Mouse (Mus musculus): ENCODE measurements around the gene Flt3.

GRCm38 (mm10) chr5:147300001-147300363 lies 100.3 kb downstream of the Flt3 start:
- TF ChIP-seq CTCF (IDR thresholded peaks at IDR 0.05; ENCODE audit: extremely low read depth, insufficient read length, insufficient replicate concordance, low read depth, low read length) (no peak), POLR2A (IDR thresholded peaks at IDR 0.05; ENCODE audit: low read depth, low read length) (no peak)
